Mouse (Mus musculus) brain, embryonic 18.5 days (tissue): ENCODE results near the gene Tmem51.

Source experiments
- DNase-seq: peaks from one replicate; pipeline ENCODE4 v3.0.0-alpha.2; 2012; ENCODE audit warnings: low read depth, low spot score

Tmem51 gene

DNA sequence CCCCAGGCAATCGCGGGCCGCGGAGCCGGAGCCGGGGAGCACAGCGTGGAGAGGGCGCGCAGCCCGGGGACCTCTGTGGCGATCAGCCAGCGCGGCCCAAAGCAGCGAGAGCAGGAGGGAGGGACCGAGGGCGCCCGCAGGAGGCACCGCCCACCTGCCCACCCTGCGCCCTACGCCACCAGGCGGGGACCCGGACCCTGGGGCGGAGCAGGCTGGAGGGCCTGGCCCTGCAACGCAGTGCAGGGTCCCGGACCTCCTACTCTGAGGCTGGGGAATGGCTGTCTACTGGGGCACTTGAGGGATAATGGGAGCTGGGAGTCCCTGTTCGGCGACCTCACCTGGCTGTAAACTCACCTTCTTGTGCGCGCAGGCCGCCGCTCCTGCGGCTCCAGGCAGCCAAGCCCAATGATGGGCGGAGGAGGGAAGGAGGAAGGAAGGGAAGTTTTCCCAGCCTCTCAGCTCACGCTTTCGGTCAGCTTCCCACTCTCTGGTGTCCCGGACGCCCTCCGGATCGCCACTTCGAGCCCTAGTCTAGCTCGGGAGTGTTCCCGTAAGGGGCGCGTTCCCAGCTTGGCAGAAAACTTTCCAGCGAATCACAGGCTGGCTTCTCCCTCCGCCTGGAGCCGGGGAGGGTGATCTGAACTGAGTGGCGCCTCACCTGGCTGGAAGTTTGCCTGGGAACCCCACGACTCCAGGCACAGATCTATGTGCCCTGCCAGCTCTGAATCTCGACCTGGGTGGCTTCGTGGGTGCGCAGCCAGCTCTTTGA, at the start of gene Tmem51:
TSS of gene Tmem51 (minus strand) at position 174 of the 769 bp plus-strand sequence.
- no peak for DNase-seq

DNA sequence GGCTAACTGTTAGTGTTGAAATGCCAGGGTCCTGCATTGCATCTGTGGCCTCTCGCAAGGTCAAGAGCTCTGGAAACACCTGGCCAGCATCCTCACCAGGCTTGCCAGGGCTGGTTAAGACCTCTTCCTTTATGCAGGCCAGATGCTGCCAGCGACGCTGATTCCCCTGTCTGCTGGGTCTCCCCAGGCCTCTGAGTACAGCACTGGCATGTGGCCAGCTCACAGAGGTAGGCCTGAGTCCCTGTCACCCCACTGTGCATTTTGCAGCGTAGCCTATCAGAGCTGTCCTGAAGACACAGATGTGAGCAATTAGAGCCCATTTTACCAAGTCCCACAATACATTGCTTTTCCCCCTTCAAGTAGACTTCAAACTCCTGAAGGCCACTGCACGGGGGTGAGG, 46.1 kb upstream of the Tmem51 start:
- DNase-seq = no peak

DNA sequence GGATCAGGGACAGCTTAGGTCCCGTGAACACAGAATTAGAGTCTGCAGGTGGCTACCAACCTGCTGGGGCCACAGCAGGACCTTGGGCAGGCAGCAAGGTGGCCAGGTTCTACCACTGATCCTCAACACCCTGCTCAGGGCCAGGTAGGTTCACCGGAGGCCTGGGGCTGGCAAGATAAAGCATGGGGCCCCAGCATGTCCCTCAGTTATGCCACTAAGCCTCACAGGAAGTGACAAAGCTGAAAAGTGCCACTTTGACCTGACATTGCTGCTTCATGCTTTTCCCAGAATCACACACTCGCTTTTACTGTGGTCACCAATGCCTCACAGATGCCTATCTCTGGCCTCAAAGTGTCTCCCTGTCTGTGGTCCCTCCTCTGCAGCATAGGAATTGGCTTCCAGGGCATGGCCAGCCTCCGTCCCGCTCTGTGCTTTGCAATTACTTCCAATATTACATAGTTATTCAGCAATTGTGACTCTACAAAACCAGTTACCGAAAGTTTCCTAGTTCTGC, 43.2 kb upstream of the Tmem51 start:
- no peak for DNase-seq

DNA sequence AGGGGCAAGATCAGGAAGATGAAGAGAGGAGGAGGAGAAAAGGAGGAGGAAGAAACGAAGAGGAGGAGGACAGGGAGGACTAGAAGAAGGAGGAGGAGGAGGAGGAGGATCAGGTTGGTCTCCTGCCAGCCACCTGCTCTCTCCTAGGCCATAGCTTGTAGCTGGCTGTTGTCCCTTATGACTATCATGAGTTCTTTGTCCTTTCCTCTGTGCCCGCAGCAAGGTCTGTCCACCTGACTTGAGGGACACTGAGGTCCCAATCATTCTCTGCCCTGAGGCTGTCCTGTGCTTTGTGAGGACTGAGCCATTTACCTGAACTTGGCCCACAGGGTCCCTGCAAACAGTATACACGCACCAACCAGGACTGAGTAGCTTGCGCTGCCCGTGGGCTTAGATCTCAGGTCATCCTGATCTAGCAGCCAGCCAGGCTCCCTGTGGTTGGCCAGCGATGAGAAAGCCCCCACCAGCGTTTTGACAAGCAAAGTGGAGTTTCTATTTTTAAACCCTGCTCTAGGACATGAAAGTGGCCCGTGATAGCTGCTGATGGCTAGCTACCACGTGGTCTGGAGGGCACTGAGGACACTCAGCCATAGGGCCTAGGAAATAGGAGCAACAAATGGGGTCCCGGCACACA, 42.7 kb upstream of the Tmem51 start:
- no peak for DNase-seq

DNA sequence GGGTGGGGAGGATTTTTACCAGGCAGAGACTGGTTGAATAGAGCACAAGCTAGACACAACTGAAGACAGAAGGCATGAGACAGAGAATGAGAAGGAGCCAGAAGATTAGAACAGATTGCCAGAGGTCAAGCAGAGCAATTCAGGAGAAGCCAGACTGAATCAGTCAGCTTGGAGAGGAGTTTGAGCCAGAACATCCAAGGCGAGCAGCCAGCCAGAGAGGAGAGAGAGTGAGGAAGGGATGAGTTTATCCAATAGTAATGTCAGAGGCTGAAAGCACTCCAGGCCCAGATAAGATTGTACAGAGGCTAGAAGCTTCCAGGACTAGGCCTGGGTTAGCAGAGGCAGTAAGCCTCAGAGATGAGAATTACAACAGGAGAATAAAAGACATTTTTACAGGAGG, 37.1 kb upstream of the Tmem51 start:
- DNase-seq = no peak

DNA sequence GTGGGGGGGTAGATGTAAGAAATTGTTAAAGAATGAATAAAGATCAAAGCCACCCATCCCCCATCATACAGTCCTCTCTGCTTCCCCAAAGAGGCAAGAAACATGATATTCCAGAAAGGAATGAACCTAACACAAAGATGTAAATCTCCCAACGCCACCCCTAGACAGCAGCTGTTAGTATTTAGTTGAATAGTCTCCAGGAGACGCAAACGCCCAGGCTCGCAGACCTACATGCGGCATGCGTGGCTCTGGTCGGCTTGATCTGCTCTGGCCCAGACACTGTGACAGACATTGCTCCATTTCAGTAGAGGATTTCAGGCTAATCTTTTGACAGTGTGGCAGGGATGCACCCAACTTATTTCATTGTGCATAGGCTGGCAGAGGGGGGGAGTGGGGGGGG, 34.4 kb upstream of the Tmem51 start:
- DNase-seq = no peak

DNA sequence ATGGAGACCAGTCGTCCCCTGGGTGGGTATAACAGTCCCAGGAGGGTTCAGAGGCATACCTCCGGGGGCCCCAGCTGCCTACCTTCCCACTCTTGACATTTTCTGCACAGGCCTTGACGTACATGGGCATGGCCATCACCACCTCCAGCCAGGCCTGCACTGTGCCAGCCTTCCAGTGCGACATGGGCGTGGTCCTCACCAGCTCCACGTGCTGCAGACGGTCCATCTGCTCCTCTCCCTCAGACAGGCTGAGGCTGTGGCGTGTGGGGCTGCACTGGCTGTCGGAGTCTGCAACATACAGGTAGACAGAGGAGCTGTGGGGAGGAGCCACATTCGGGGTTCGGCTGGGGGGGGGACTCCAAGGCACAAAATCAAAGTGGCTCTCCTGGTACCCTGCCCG, 33.9 kb upstream of the Tmem51 start:
- no peak for DNase-seq

DNA sequence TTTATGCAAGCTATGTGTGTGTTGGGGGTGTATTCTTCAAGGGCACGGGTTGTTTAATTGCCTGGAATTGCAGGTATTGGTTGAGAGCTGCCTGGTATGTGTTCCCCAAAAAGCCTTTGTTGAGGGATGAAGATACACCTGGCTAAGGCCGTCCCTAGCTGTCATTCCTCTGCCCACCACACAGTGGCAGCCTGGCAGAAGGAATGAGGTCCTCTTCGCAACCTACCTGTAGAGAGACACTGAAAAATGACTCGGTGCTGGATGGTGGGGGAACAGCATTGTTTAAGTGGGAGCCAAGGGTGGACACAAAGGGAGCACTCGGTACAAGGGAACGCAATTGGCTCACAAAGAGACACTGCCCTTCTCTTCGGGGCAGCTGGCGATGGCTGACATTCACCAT, 29.2 kb upstream of the Tmem51 start:
- DNase-seq = no peak

DNA sequence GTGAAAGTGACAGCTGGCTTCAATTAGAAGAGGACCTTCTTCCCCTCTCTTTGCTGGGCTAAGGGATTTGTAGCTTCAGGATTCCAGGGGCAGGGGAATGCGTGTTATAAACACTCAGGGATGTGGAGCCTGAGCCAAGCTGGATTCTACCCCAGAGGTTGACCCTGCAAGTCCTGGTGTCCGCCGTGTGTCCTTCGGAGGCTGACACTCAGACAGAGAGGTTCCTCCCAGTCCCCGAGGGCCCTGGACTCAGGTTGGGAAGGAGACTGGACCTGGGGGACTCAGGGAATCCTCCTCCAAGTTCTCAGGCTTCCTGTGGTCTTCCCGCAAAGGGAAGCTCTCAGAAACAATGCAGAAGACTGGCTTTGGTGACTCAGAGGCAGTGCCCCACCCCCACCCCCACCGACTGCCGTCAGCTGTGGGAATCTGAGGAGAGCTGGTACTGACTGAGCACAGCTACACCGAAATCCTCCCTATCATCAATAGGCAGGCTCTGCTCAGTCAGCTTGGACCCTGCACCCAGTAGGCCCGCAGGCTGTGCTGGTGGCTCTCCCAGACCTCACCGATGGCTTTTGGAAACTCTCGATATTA, 19.1 kb upstream of the Tmem51 start:
- no peak for DNase-seq

DNA sequence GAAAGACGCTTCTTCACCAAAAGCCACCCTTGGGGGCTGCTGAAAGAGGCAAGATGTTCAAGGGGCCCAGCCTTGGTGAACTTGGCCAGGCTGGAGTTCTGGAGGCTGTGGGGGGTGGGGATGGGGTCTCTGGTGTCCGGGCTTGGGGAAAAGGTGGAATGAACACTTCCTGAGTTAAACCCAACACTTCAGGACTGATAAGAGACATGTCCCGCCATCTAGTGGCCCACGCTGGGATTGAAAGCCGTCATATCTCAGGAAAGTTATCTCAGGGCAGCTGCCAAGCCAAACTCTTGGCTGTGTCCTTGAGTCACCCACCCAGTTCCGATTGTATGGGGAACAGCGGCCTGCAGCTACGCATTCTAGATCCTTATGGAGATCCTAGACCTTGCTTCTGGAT, 14.2 kb upstream of the Tmem51 start:
- DNase-seq = no peak

DNA sequence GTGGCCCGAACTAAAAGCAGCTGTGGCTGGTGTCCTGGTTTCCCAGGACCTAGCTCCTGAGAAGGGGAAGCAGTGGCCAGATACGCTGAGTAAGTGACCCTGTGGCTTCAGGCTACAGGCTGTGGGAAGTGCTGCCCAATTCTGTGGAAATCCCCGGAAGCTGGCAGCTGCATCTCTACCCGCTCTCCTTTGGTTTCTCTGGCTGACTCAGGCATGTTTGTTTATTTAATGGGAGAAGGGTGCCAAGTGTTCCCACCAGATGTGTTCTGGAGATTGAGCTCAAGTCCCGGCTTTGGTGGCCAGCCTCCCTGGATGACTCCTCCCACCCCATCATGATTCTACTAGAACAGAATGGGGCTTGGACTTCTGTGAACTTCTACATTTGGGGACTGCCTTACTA, 13.8 kb upstream of the Tmem51 start:
- DNase-seq = no peak

DNA sequence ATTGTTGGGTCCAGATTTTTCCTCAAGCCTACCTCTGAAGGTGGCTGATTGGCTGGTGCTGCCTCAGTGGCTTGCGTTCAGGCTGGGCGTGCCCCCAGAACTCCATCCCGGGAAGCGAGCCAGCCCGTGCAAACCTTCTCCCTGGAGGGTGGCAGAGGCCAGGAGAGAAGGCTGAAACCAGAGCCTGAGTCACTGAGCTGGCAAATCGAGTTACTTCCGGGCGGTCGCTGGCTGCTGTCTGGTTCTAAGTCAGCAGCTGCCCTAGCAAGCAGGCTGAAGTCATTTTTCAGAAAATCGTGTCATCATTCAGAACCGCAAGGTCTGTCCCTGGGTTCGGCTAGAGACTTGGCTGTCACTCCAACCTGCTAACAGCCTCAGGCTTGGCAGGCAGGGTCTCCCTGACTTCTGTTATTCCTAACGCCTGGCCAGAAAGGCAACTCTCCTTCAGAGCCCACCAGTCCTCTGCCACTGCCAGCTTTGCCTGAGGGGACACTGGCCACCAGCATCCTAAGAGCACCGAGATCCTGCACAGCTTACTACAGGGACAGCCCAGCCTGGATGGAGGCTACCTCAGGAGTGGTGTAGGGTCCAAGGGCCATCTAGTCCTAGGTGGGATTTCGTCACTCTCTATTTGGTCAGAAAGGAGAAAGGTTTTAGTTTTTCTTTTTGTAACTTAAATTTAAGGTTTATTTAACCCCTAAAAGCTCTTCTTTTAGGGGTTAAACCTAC, 11.6 kb upstream of the Tmem51 start:
- no peak for DNase-seq

DNA sequence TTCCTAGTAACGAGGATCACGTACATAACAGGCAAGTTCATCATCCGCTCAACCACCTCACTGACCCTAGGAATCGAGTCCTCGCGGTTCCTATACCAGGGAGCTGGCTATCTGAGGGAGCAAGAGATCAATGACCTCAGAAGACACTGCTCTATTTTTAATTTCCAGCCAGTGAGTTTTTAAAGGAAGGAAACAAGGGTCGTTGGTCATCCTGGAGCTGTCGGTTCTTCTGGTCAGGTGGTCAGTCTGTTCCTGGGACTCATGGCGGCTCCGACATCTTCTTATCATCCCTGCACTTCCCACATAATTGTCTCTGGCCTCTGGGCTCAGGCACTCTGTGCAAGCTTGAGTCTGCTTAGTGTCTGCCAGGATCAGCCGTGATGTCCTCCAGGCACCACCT, 10.3 kb upstream of the Tmem51 start:
- DNase-seq = no peak

DNA sequence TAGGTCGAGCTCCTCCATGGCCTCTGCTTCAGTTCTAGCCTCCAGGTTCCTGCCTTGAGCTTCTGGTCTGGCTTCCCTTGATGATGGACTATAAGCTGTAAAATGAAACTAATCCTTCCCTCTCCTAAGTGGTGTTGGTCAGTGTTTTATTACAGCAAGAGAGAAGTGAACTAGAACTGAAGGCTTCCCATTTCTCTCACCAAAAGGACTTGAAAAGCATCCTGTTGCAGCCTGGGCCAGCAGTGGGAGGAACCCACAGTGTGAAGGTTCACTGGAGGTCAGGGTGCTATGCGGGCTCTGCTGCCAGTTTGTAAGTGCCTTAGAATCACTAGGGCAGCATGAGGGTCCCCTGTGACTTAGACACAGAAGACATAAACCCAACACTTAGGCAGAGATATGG, 7.0 kb upstream of the Tmem51 start:
- DNase-seq = no peak

DNA sequence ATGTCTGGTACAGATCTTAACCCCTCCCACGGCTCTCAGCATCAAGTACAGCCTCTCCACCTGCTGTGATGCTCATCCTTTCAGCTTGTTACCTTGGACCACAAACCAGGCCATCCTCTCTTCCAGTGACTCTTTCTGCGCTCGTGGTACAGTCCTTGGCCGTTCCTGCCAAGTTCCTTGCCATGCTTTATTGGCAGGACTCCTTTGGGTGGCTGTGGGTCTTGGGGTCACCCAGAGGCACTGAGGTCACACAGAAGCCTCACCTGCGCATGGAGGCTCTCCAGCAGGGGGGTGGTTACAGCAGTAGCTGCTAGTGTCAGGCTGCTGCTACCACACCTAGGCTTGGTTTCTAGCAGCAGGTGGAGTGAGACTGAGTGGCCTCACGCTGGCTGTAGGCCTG, 5.9 kb upstream of the Tmem51 start:
- no peak for DNase-seq

DNA sequence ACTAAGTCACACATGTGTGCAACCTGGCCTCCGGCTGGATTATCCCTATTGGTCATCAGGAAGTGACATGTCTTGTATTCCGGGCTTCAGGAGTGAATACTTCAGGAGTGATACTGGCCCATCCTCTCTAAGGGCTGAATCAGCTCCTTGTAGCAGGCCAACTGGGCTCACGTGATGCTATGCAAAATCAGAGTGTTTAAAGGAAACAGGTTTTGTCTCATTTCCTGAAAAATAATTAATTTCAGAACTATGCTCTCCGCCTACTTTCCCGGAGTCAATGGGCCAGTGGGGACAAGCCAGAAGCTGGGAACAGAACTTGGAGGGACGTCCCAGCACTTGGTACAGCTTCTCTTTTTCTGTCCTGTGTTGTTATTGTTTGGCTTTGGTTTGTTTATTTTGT, 4.7 kb upstream of the Tmem51 start:
- no peak for DNase-seq

DNA sequence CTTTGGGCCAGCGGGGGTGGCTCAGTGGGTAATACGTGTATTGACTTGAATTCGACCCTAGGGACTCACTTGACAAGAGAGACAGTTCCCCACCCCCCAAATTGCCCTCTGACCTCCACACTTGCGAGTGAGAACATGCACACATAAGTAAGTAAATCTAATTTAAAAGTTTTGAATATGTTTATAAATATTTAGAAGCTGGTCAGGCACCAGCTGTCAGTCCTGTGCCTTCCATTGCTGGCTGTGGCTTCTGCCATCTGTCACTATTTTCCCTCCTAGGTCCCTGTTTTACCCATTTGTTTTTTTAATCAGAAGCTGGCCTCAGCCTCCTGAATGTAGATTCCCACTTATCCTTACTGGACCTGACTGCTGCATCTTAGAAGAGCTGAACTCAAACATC, 4.3 kb upstream of the Tmem51 start:
- DNase-seq = no peak

DNA sequence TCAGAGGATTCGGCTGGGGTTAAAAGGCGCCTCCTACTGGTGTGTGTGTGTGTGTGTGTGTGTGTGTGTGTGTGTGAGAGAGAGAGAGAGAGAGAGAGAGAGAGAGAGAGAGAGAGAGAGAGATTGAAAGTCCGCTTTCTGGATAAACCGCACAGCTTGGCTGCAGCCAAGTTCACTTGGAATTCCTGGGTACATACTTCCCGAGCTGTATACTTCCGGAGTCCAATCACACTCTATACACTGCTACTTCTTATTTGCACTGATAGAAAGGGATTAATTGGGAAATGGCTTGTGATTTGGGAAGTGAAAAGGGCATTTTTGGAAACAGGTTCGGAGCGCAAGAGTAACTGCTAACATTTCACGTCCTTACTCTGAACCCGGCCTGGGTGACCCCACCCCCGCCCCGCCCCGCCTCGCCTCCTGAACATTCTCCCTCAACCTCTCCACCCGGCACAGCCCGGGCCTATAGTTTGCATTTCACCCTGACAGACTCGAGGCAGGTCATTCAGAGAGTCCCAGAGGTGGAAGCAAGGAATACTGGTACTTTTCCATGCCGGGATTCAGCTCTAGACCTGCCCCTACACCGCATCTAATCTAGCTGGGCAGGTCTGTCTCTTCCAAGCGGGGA, 946 bp upstream of the Tmem51 start:
- no peak for DNase-seq

DNA sequence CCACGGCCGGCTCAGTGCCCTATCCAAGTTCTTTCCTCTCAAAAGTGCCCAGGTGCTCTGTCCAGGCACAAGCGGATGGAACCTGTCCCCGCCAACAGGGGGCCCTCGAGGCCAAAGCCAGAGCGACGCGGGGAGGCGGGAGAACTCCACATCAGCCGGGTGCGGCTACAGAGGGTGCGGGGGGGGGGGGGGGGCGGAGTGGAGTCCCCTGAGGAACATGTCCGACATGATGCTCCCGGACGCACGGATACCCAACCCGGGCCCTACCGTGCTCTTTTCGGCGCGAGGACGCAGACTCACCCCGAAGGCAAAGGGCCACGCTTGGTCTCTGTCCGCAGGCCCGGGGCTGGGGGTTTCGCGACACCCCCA, 358 bp downstream of the Tmem51 start:
- DNase-seq = no peak

DNA sequence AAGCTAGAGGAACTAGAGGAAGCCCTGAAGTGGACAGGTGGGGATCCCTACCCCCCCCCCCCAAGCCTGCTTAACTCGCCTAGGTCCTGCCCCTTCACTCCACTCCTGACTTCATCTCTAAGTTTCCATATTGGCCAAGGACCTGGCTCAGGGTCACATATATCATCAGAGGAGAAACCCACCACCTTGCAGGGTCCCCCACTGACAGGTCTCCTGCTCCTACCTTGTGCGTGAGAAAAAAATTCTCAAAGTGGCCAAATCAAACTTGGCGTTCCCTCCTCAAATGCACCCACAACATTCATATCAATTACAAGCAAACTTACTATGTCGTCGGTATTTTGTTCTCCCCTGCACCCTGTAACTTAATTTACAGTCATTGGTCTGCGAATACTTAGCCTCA, 911 bp downstream of the Tmem51 start:
- DNase-seq = no peak

DNA sequence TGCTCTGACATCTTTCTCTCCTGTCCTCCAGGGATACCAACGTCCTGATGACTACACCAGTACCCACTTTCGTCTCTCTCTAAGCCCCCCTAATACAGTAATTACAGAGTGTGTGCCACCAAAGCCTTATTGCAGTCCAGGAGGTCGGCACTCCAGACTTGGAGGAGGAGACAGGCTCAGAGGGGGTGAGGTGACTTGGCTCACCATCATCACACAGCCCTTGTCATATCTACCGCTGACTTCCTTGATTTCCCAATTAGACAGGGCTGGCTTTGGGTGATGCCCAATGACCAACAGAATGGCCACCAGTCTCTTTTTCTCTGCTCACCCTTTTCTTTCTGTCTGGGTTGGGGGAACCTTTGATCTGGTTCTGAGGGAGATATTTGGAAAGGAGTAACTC, 1.4 kb downstream of the Tmem51 start:
- no peak for DNase-seq
